Mouse (Mus musculus) heart, postnatal 4 days (tissue): ENCODE results near the gene Tspan7. TPM values are rescaled to one million over a fixed set of nuclear protein-coding genes. Genes with fewer than 3 reads are reported as not detected.

ENCODE experiments used
- DNase-seq: peaks from one replicate; pipeline ENCODE4 v3.0.0; 2021
- total RNA-seq, 2 experiments: library from RNA; stranded (reverse); gene quantifications; 2 replicates each; pipeline ENCODE4 v1.2.3; 2021

Tspan7 gene
- total RNA-seq, 2 experiments from 2014 or later = 104 to 105 TPM

- DNase-seq = no peak
These were observed 64.8 kb downstream of the Tspan7 start for GRCm38 (mm10) chrX:10549708-10550107.

GRCm38 (mm10) chrX:10556899-10557298 is 71.9 kb downstream of the Tspan7 start:
- no peak for DNase-seq

- no peak for DNase-seq
These were observed 72.6 kb downstream of the Tspan7 start for GRCm38 (mm10) chrX:10557596-10557995.

GRCm38 (mm10) chrX:10558625-10559024 is 73.7 kb downstream of the Tspan7 start:
- no peak for DNase-seq

GRCm38 (mm10) chrX:10565811-10566210 is 80.9 kb downstream of the Tspan7 start:
- no peak for DNase-seq

GRCm38 (mm10) chrX:10574523-10574922 is 89.6 kb downstream of the Tspan7 start:
- DNase-seq = peak; percentile 62

GRCm38 (mm10) chrX:10575406-10575805 is 90.4 kb downstream of the Tspan7 start:
- DNase-seq = peak; percentile 23

GRCm38 (mm10) chrX:10576349-10576748 is 91.4 kb downstream of the Tspan7 start:
- DNase-seq = no peak

- DNase-seq = peak; percentile 15
These were observed 92.4 kb downstream of the Tspan7 start for GRCm38 (mm10) chrX:10577356-10577755.

GRCm38 (mm10) chrX:10582731-10583130 is 97.8 kb downstream of the Tspan7 start:
- no peak for DNase-seq

GRCm38 (mm10) chrX:10592244-10592643 is 107.3 kb downstream of the Tspan7 start:
- peak; percentile 46 for DNase-seq

- no peak for DNase-seq
These were observed 108.6 kb downstream of the Tspan7 start for GRCm38 (mm10) chrX:10593561-10593960.

- peak; percentile 14 for DNase-seq
These were observed 132.2 kb downstream of the Tspan7 start for GRCm38 (mm10) chrX:10617119-10617518.

GRCm38 (mm10) chrX:10641062-10641461 is 156.1 kb downstream of the Tspan7 start:
- DNase-seq = no peak

Other genes starting within 250 kb of the Tspan7 start
- not detected for gene Otc, start 232.9 kb upstream of the Tspan7 start, total RNA-seq
- gene Mid1ip1, start 229.9 kb downstream of the Tspan7 start, total RNA-seq = 10 to 100 TPM; 23.6 to 26.4 TPM